Mouse (Mus musculus) midbrain, embryonic 14.5 days (tissue): ENCODE measurements at regions not wholly inside any gene's neighbourhood (a gene's known extent, or its start where the extent isn't known, plus 50 kb on each side); places are given as distances from the start of the nearest gene placed in this dataset.
A peak's percentile ranks its signal among the peaks of the same experiment; 100 is the strongest.

ENCODE experiments used
- ATAC-seq: fragments of 200-750 bp; cut with Nextera tagmentation; 2 replicates; pipeline ENCODE4 v1.8.0; 2017; ENCODE audit warnings: moderate number of reproducible peaks, moderate library complexity; ENCODE audit not compliant: low FRiP score, low TSS enrichment
- DNase-seq: peaks from one replicate; pipeline ENCODE4 v3.0.0-alpha.2; 2015
- H3K27ac ChIP-seq: fragments of 300-500 bp; sonication (generic); replicated peaks from 2 replicates; pipeline ENCODE4 v1.5.1; 2014; ENCODE audit warnings: mild to moderate bottlenecking, low read depth, low read length, moderate library complexity
- H3K27me3 ChIP-seq: fragments of 300-500 bp; sonication (generic); 2 replicates; pipeline ENCODE4 v1.6.1; 2014; ENCODE audit warnings: low read length, control low read depth, mixed read lengths; ENCODE audit not compliant: control insufficient read depth, insufficient read depth
- H3K36me3 ChIP-seq: fragments of 300-500 bp; sonication (generic); 2 replicates; pipeline ENCODE4 v1.6.1; 2014; ENCODE audit warnings: low read length, control low read depth; ENCODE audit not compliant: control insufficient read depth, insufficient read depth
- H3K4me1 ChIP-seq: fragments of 300-500 bp; sonication (generic); 2 replicates; pipeline ENCODE4 v1.6.1; 2014; ENCODE audit warnings: mild to moderate bottlenecking, antibody characterized with exemption, low read length, control low read depth; ENCODE audit not compliant: control insufficient read depth, insufficient read depth
- H3K4me2 ChIP-seq: fragments of 300-500 bp; sonication (generic); 2 replicates; pipeline ENCODE4 v1.6.1; 2014; ENCODE audit warnings: mild to moderate bottlenecking, low read length, moderate library complexity
- H3K4me3 ChIP-seq: fragments of 300-500 bp; sonication (generic); replicated peaks from 2 replicates; pipeline ENCODE4 v1.5.1; 2014; ENCODE audit warnings: low read depth, low read length
- H3K9ac ChIP-seq: fragments of 300-500 bp; sonication (generic); replicated peaks from 2 replicates; pipeline ENCODE4 v1.6.1; 2014; ENCODE audit warnings: mild to moderate bottlenecking, low read length, moderate library complexity
- H3K9me3 ChIP-seq: fragments of 300-500 bp; sonication (generic); 2 replicates; pipeline ENCODE4 v1.6.1; 2016; ENCODE audit warnings: low read length, control low read depth, mixed read lengths; ENCODE audit not compliant: control insufficient read depth
- WGBS: fragments of 180-500 bp; shearing (Covaris S2); extraction: QIAGEN DNeasy Blood & Tissue Kit; methylation state at CpG from one replicate; pipeline ENCODE4 v1.1.7; 2014; 5-methylcytosine and 5-hydroxymethylcytosine counted together

- 89% methylated on average over 11 of the region's 11 CpGs for WGBS
Observed at GRCm38 (mm10) chr11:19246390-19247114, 227.8 kb upstream of the Meis1 start.

GRCm38 (mm10) chr11:19253605-19254004, 234.8 kb upstream of the Meis1 start:
- Histone ChIP-seq H3K36me3 (no peaks in the 10 kb centered on the region), H3K4me2 (no peak overlapping the region), H3K4me3 (no peak overlapping the region), H3K27ac (no peak overlapping the region), H3K4me1 (no peaks in the 10 kb centered on the region), H3K9me3 (no peaks in the 10 kb centered on the region), H3K9ac (no peak overlapping the region), H3K27me3 (no peaks in the 10 kb centered on the region)
- WGBS = 86% methylated on average over 5 of the region's 5 CpGs
- no peak for ATAC-seq
- no peak for DNase-seq

More at GRCm38 (mm10) chr11:19246390-19247114, 227.8 kb upstream of the Meis1 start:
- Histone ChIP-seq H3K9me3 (no peaks in the 10 kb centered on the region), H3K27me3 (no peaks in the 10 kb centered on the region), H3K4me2 (no peak overlapping the region), H3K4me3 (no peak overlapping the region), H3K9ac (no peak overlapping the region), H3K27ac (no peak overlapping the region), H3K36me3 (no peaks in the 10 kb centered on the region), H3K4me1 (no peaks in the 10 kb centered on the region)
- no peak for DNase-seq
- ATAC-seq = no peak

GRCm38 (mm10) chr11:19254183-19254582, 235.4 kb upstream of the Meis1 start:
- DNase-seq = no peak
- no peak overlapping the region for H3K4me3 ChIP-seq
- H3K4me1 ChIP-seq = no peaks in the 10 kb centered on the region
- ATAC-seq = no peak
- 70% methylated on average over 4 of the region's 4 CpGs for WGBS
- H3K9ac ChIP-seq = no peak overlapping the region
- no peak overlapping the region for H3K4me2 ChIP-seq
- H3K27ac ChIP-seq = no peak overlapping the region
- no peaks in the 10 kb centered on the region for H3K27me3 ChIP-seq
- no peaks in the 10 kb centered on the region for H3K36me3 ChIP-seq
- H3K9me3 ChIP-seq = no peaks in the 10 kb centered on the region

GRCm38 (mm10) chr11:19257549-19257948, 238.8 kb upstream of the Meis1 start:
- no peaks in the 10 kb centered on the region for H3K27me3 ChIP-seq
- no peaks in the 10 kb centered on the region for H3K9me3 ChIP-seq
- no peak overlapping the region for H3K27ac ChIP-seq
- ATAC-seq (no peak), DNase-seq (no peak)
- no peaks in the 10 kb centered on the region for H3K4me1 ChIP-seq
- H3K36me3 ChIP-seq = no peaks in the 10 kb centered on the region
- no peak overlapping the region for H3K9ac ChIP-seq
- H3K4me3 ChIP-seq = no peak overlapping the region
- H3K4me2 ChIP-seq = no peak overlapping the region
- WGBS = 66% methylated on average over 4 of the region's 4 CpGs

GRCm38 (mm10) chr11:19262832-19263231, 244.0 kb upstream of the Meis1 start:
- DNase-seq = no peak
- no peak overlapping the region for H3K9ac ChIP-seq
- ATAC-seq = no peak

GRCm38 (mm10) chr11:19264798-19265671, 246.2 kb upstream of the Meis1 start:
- H3K4me2 ChIP-seq = peak overlapping the region; percentile 14; the same call in 1 of the 2 replicates
- 51% methylated on average over 18 of the region's 18 CpGs for WGBS
- peak; percentile 60 for DNase-seq

More at GRCm38 (mm10) chr11:19262832-19263231, 244.0 kb upstream of the Meis1 start:
- Histone ChIP-seq H3K4me2 (no peak overlapping the region), H3K27ac (no peak overlapping the region), H3K4me3 (no peak overlapping the region), H3K9me3 (no peaks in the 10 kb centered on the region), H3K36me3 (no peaks in the 10 kb centered on the region), H3K4me1 (no peaks in the 10 kb centered on the region), H3K27me3 (no peaks in the 10 kb centered on the region)
- 78% methylated on average over 4 of the region's 4 CpGs for WGBS

GRCm38 (mm10) chr11:19265672-19265972, 246.8 kb upstream of the Meis1 start:
- Histone ChIP-seq H3K36me3 (no peaks in the 10 kb centered on the region), H3K27ac (no peak overlapping the region), H3K4me3 (no peak overlapping the region), H3K4me1 (no peaks in the 10 kb centered on the region), H3K4me2 (no peak overlapping the region), H3K9ac (no peak overlapping the region), H3K9me3 (no peaks in the 10 kb centered on the region), H3K27me3 (no peaks in the 10 kb centered on the region)
- 74% methylated on average over 3 of the region's 3 CpGs for WGBS
- ATAC-seq = no peak
- no peak for DNase-seq

More at GRCm38 (mm10) chr11:19264798-19265671, 246.2 kb upstream of the Meis1 start:
- Histone ChIP-seq H3K9me3 (no peaks in the 10 kb centered on the region), H3K27me3 (no peaks in the 10 kb centered on the region), H3K4me1 (no peaks in the 10 kb centered on the region), H3K36me3 (no peaks in the 10 kb centered on the region), H3K9ac (no peak overlapping the region), H3K27ac (no peak overlapping the region), H3K4me3 (no peak overlapping the region)
- ATAC-seq = peak; percentile 40; the same call in 1 of the 2 replicates

- H3K4me3 ChIP-seq = no peak overlapping the region
- H3K27ac ChIP-seq = no peak overlapping the region
- H3K4me2 ChIP-seq = no peak overlapping the region
- no peaks in the 10 kb centered on the region for H3K9me3 ChIP-seq
- H3K4me1 ChIP-seq = 0 out of 2 replicates have a peak, but pooled peaks cover 6% of the 10 kb centered on the region
- H3K27me3 ChIP-seq = no peaks in the 10 kb centered on the region
- no peaks in the 10 kb centered on the region for H3K36me3 ChIP-seq
- 72% methylated on average over 6 of the region's 6 CpGs for WGBS
- ATAC-seq = no peak
- no peak for DNase-seq
- no peak overlapping the region for H3K9ac ChIP-seq
Observed at GRCm38 (mm10) chr11:19290971-19291370, 272.2 kb upstream of the Meis1 start.
